Mouse (Mus musculus) CD4-positive helper T cell, adult 2 months (primary cell): Measurements from ENCODE around the gene Car7.
"Not testable (repeated sequence)": the region's sequence is repeated elsewhere in the genome, so short reads cannot be mapped to it uniquely, and the experiment has no call there.

Experiments used
- DNase-seq: peaks from one replicate; pipeline ENCODE4 v3.0.0-alpha.2; 2012; ENCODE audit warnings: low read depth, missing footprints, low spot score

Car7 gene

GRCm38 (mm10) chr8:104565457-104565798 lies 30.9 kb downstream of the Car7 start:
- DNase-seq = no peak

GRCm38 (mm10) chr8:104569559-104569958 lies 35.1 kb downstream of the Car7 start:
- no peak for DNase-seq

- peak; percentile 87 for DNase-seq
Observed at GRCm38 (mm10) chr8:104570436-104571343, 36.2 kb downstream of the Car7 start.

- no peak for DNase-seq
Observed at GRCm38 (mm10) chr8:104576820-104577219, 42.3 kb downstream of the Car7 start.

GRCm38 (mm10) chr8:104577606-104578005 lies 43.1 kb downstream of the Car7 start:
- DNase-seq = not testable (repeated sequence)

- no peak for DNase-seq
Observed at GRCm38 (mm10) chr8:104584522-104584921, 50.0 kb downstream of the Car7 start.

GRCm38 (mm10) chr8:104590284-104590683 lies 55.8 kb downstream of the Car7 start:
- DNase-seq = no peak

GRCm38 (mm10) chr8:104591133-104591834 lies 56.8 kb downstream of the Car7 start, which contains the start of gene Pdp2:
Gene Pdp2, plus strand, starts transcription at chr8:104591451.
- peak; percentile 94 for DNase-seq

- no peak for DNase-seq
Observed at GRCm38 (mm10) chr8:104591856-104592255, 57.4 kb downstream of the Car7 start.

GRCm38 (mm10) chr8:104592566-104592965 lies 58.1 kb downstream of the Car7 start:
- no peak for DNase-seq

- no peak for DNase-seq
Observed at GRCm38 (mm10) chr8:104593536-104594325, 59.2 kb downstream of the Car7 start.

GRCm38 (mm10) chr8:104594611-104595362 lies 60.3 kb downstream of the Car7 start:
- DNase-seq = no peak

GRCm38 (mm10) chr8:104595773-104596536 lies 61.5 kb downstream of the Car7 start:
- DNase-seq = peak; percentile 11

- no peak for DNase-seq
Observed at GRCm38 (mm10) chr8:104597656-104598055, 63.2 kb downstream of the Car7 start.

- no peak for DNase-seq
Observed at GRCm38 (mm10) chr8:104598496-104598895, 64.0 kb downstream of the Car7 start.
